Mouse (Mus musculus) ES-E14 (cell line): ENCODE results near the gene Zfand3.

Experiments used
- CHD2 ChIP-seq: IDR thresholded peaks from 2 replicates; pipeline ENCODE4 v1.6.1; 2014; ENCODE audit warnings: mild to moderate bottlenecking, low read depth, low read length, inconsistent platforms
- ZC3H11A ChIP-seq: IDR thresholded peaks from 2 replicates; pipeline ENCODE4 v1.6.1; 2012; ENCODE audit warnings: low read depth, mild to moderate bottlenecking, inconsistent platforms, low read length, borderline replicate concordance

DNA sequence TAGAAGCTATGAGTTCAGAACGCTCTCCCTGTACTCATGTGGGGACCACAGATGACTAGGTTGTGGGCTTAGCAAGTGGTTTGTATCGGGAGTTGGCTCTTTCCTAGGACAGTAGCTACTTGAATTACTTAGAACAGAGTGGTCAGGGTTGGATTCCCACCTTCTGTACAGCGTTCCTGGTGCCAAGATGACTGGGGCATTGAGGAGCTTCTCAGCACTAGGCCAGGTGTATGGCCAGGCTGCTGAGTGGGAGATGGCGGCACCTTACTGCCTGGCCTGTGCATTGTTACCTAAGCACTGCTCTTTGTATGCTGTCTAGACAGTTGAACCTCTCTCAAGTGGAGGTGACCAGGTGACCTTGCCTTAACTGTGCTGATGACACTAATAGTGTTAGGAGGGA lies 28.3 kb downstream of the Zfand3 start:
- TF ChIP-seq ZC3H11A (no peak), CHD2 (no peak)
